Mouse (Mus musculus) frontal cortex, adult (tissue): ENCODE measurements at regions not wholly inside any gene's neighbourhood (a gene's known extent, or its start where the extent isn't known, plus 50 kb on each side); places are given as distances from the start of the nearest gene placed in this dataset.

ENCODE experiments used
- ATAC-seq: cut with Nextera tagmentation; 2 replicates; pipeline ENCODE4 v1.9.2; 2017; ENCODE audit warnings: mild to moderate bottlenecking, moderate library complexity, mixed read lengths; ENCODE audit not compliant: low TSS enrichment

DNA sequence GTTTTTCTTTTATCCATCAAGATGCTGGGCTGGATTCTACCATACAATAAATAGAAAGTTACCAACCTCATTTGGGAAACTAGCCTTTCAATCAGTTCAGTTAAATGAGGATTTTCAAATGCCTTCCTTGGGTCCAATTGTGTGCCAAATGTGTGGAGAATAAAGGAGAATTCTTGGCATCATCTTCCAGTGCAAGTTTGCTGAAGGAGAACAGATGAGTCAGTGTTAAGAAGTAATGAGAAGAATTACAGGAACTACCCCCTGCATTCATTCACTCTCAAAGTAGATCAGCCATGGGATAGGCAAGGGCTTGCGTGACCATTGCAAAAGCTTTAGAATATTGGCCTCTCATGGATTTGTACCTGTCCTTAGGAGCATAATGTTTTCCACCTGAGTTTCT is 193.4 kb upstream of the Man1a start:
- peak; percentile 59 for ATAC-seq

DNA sequence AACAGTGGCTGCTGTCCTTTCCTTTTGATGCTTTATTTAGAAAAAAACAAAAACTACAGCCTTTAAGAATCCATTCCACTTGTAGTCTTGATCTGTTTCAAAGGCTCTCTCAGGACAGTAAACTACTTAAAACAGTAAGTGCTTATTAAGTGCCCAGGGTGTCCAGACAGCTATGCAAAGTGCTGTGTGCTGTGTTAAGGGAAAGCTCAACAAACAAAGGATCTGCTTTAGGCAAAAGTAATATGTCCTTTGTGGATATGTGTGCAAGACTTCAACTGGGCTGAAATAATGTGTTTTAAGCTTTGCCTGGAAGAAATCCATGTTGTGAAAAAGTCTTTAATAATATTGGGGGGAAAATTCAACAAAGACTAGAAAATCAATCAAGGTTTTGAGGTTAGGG is 192.9 kb upstream of the Man1a start:
- no peak for ATAC-seq

DNA sequence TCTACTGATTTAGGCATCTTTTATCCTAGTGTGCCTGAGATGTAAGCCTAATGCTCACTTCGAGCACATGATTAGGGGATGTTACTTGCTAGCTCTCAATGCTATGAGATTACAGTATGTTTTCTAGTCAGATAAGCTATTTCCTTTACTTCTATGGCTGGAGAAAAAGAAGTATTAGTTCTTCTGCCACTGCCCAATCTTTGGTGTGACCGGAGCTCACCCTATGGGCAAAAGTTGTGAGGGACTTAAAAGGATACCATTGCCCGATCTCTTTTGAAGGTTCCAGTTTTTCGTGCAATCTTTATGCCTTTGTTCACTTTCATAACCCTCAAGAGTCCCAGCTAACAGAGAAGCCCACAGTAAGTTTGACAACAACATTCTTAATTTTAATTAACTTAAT is 190.2 kb upstream of the Man1a start:
- ATAC-seq = no peak

DNA sequence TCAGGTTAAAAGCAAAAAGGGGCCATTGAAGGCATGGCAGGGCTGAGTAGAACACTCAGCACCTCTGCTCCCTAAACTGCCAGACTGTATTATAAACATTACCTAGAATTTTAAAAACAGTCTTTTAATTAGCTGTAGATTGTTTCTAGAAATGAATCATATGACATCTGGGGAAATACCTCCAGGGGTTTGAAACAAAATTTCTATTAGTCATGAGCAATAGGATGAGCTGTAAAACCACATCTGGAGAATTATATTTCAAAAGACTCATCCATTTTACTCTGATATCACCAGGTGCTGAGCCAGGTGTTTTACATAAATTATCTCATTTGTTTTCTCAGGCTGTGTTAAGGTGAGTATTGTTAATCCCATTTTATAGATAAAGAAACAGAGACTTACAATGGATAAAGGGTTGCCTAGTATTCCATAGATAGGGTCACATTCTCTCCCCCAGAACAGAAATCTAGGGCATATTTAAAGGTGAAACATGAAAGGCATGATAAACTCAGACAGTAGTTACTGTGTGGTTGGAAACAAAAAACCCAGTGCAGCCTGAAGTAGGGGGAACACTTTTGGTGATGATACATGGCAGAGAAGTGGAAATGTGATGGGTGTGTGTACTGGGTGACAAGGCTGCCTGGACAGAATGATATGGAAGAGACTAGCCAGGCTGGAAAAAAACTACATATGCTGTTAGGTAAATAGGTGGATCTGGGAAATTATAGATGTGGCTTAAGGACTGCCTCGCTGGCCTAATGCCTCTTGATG is 178.6 kb upstream of the Man1a start:
- no peak for ATAC-seq

DNA sequence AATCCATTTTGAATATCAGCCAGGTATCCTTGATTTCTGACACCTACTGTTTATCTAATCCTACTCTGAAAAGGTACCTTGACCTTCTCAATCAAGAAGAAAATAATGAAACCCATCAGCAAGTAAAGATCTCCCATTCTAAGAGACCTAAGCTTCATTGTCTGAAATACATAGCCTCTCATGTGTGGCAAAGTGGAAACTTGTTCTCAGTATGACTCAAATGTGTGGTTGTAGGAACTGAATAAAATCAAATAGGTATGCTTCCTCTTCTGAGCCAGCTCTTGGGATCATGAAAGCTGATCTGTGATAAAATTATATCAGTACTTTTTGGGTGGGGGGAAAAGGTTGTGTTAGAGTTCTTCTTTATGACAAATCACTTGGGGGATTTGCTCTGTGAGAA is 168.6 kb upstream of the Man1a start:
- no peak for ATAC-seq

DNA sequence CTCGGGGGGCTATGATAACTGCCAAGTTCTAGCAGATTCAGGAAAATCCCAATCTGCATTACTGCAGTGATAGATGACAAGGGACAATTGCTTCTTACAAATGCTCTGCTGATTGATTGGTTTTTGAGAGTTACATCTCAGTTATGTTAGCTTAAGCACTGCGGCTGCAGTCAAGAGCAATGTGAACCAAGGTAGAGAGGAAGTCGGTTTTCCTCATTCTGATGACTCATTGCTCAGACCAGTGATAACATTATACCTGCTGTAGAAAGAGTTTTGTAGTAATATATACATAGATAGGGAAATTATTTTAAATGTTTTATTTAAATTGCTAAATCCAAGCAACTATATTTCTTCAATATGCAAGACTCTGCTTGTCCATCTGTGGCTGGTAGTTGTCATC is 126.0 kb upstream of the Man1a start:
- no peak for ATAC-seq

DNA sequence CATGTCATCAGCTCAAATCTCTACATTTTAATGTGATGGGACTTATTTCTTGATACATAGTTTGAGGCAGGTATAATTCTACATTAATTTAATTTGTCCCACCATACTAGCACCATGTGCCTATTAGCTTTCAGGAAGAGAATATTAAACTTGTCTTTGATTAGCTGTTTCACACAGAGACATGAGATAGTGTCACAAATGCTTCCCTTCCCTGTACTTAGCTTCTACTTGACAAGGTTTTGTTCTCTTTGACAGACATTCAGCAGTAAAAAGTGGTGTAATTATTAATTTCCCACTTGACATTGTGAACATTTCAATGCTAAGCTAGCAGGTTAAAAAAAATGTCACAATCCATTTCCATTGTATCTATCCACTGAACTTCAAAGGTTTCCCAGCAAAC is 125.3 kb upstream of the Man1a start:
- ATAC-seq = no peak

DNA sequence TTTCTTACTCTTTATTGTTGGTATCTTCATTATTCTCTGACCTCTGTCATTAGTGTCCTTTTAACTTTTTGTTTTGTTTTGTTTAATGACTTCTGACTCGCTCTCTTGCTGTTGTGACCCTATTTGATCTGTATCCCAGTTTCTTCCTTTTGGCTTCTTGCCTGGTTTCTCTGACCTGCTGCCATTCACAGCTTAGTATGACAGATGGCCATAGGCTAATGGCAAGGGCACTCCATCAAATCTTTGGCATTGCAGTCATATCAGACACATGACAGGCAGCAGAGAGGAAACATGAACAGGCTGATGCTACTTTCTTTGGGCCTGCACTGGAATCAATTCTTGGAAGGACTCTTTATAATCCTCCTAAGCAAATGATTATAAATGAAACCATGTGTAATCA is 106.3 kb upstream of the Man1a start:
- ATAC-seq = no peak

DNA sequence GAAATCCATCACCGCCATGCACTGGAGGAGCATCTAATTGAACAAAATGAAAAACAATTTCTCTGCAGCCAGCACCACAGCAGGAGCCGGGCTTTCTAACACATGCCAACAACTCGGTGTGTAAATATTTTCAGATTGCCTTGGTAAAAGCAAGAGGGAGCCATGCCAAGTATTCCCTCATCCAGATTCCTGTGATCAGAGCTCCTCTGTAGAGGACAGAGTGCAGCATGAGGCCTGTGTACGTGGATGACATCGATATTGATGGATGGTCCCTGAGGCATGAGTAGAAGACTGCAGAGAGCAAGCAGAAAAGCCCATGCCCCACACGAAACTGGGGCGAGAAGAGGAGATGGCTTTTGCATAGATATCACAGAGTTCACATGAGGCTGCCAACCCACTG is 92.9 kb upstream of the Man1a start:
- ATAC-seq = no peak

DNA sequence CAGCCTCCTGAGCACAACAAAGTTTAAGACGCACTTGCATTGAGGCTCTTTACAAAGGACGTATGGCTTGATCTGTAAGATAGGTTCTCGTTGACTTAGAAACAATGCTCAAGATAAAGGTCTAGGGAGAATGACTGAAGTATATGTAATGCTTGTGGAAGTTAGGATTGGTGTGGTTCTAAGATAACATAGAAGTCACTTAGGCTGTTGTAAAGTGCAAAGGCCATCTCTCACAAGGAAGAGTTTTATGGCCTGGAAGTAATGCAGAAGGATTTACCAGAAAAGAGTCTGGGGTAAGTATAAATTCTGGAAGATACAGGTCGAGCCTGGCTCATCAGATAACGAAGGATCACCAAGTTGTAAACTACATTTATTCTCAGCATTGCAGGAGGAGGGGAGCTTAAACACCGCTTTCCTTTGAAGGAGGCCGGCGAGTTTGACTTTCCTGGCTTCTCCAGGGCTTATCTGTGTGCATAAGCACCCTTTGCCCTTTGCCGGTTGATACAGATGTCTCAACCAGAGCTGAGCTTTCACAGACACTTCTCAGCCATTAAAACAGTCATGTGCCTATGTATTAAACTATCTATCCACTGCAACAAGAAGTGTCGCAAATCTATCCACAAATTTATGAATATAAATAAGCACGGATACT is 84.8 kb upstream of the Man1a start:
- no peak for ATAC-seq

DNA sequence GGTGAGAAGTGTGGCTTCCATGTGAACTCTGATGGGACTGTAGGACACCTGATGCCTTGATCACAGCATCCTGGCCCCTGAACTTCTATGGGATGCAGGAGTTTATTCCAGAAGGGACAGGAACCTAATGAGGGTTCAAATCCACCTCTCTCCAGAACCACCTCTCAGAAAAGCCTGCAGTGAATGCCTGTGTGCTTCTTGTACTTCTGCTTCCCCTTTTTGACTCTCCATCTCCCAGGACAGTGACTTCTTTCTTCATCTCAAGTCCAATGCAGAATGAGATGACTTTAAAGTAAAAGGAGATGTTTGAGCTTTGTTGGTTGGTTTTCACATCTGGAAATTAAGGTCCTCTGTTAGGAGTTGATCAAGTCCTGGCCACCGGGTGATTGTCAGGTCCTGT is 77.5 kb upstream of the Man1a start:
- ATAC-seq = no peak

DNA sequence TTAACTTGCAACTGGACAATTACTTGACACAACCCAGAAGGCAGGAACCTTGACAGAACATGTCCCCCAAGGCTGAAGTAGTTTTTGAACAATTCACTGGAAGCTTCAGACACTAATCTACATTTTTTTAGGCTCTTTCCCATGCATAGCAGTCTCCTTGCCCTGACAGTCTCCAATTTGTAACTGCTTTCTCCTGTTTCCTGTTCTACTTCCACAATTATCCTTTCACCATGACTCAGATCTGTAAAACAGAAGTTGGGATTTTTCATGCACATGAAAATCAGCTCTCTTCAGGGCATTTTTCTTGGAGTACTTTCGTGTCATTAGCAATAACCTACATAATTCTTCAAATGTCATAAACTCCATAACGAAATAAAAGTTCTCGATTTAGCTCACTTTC is 56.2 kb upstream of the Man1a start:
- peak; percentile 90 for ATAC-seq
